Mouse (Mus musculus) megakaryocyte, adult 5-6 weeks (primary cell): ENCODE measurements around the gene Sv2c. TPM values are rescaled to one million over a fixed set of nuclear protein-coding genes. Genes with fewer than 3 reads are reported as not detected.
"Not testable (repeated sequence)": the region's sequence is repeated elsewhere in the genome, so short reads cannot be mapped to it uniquely, and the experiment has no call there.

Experiments
- ATAC-seq: 2 replicates; pipeline ENCODE4 v1.8.0; 2016; ENCODE audit warnings: mild to moderate bottlenecking, inconsistent platforms; ENCODE audit not compliant: poor library complexity, severe bottlenecking
- total RNA-seq, 2 experiments: library from RNA; stranded (forward) in 1 of 2; stranded (reverse) in 1 of 2; fragments of 153-499, 151-499 nt in 1 of 2; fragments of 221-1000, 200-1000 nt in 1 of 2; gene quantifications; 2 replicates each; pipeline versions ENCODE4 v1.2.3 to v1.2.4; 2015 to 2017

Sv2c gene
- total RNA-seq, 2 experiments from 2014 or later = not detected

DNA sequence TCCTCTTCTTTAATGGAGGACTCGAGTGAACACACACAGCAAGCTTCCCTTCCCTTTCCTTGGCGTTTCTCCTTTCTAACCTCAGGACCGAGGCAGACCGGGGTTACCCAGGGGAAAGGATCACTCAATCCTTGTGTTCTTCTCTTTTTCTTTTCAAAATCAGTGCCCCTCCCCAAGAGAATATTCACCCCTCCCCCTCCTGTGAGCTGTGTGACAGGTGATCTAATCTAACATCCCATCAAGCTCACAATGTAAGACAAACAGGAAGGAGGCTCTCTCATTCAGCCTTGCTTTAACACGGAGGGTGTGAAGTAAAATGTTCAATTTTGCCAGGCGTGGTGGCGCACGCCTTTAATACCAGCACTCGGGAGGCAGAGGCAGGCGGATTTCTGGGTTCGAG lies 158.3 kb downstream of the Sv2c start:
- no peak for ATAC-seq

DNA sequence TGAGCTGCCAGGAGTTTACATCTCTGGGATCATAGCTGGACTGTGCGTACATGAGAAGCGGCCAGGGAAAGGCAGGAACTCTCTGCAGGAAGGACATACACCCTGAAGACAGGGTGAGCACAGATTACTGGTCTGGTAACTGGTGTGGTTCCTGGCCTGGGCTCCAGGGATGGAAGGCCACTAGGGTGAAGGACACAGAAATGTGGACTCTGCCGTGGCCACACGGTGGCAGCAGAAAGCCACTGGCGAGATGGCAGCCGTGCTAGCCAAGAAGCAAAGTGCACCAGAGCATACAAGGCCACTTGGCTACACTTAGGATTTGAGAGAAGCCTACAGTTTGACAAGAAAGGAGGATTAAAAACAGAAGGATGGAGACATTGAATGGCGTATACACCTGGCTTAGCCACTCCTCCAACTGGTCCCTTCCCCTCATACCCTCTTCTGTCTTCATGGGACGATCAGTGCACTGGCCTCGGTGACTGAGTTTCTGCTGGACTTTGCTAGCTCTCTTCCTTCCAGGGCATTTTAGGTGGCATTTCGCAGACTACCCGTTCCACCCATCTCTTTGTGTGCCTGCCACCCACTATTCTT lies 158.9 kb downstream of the Sv2c start:
- ATAC-seq = peak; percentile 98

DNA sequence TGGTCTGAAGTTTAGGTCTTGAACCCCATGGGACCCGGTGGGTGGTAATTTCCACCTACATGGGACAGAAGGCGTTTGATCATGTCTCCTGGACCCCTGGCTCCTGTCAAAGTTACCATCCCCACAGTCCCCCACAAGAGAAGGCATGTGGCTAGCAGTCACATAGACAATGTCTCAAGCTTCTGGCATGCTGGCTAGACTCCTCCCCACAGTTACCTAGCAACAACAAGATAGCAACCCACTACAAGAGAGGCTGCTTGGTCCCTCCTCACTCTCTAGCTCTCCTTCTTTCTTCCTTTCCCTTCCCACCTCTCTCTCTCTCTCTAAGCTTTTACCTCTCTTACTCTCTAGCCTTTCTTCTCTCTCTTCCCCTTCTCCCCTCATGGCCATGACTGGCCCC lies 164.3 kb downstream of the Sv2c start:
- not testable (repeated sequence) for ATAC-seq

DNA sequence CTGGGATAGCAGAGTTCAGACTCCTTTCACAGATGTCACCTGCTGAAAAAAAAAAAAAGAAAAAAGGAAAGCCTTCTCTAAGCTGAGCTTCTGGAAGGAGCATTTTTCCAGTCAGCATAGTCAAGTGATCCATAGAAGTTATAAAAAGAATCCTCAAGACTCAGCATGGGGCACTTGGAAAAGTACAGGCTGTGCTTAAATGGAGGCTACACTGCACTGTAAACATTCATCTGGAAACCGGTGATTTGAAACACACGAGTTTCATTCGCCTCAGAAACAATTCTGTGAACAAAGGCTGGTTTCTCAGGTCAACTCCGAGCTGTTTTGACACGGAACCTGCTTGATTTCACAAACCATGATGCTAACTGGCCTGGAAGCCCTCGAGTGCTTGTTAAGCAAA lies 165.6 kb downstream of the Sv2c start:
- no peak for ATAC-seq

DNA sequence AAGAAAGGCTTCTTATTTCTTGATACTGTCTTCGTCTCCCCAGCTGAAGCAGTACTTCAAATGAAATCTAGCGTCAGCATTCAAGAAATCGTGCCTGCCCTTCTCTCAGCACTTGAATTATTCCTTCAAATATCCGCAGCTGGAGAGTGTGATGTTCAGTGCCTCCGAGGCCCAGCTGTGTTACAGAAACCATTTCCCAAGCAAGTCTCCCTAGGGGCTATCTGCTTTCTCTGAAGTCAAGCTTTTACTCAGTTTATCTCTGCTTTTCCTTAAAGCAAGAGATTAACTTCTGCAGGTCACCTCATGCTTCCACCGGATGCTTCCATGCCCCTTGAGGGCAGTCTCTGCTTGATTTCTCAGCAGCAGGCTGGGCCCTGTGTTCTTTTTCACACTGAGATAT lies 166.8 kb downstream of the Sv2c start:
- no peak for ATAC-seq

DNA sequence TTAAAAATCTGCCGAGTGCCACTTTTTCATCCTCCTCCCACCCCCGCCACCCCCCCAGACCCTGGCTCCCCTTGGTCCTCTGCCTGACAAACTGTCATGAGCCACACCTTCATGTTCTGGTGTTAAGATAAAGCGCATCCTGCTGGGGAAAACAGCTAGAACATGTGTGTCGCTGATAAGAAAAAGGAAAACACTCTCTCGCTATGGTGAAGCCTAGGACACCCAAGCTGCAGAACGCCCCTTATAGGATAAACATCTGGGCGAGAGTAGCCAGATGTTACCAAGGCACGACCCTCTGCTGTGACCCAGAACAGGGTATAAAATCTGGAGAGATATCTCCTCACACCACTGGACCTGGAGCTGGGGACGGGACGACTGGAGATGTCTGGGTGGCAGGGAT lies 167.2 kb downstream of the Sv2c start:
- no peak for ATAC-seq

DNA sequence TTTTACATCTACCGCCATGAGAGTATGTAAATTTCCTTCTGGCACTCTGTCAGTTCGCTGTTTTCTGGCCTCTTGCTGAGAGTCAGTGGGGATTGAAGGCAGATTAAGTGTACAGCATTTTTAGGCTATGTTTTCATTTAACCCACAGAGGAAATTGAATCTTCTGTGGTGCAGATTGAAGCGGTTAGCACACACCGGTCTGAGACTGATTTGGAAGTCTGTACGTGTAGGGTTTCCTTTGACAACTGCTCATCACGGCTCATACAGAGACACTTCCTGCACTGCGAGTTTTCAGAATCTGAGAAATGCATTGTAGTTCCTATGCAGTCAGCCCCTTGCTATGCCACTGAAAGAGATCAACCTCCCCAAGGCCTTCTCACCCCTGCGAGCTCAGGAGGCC lies 168.2 kb downstream of the Sv2c start:
- peak; percentile 13; the same call in 1 of the 2 replicates for ATAC-seq

DNA sequence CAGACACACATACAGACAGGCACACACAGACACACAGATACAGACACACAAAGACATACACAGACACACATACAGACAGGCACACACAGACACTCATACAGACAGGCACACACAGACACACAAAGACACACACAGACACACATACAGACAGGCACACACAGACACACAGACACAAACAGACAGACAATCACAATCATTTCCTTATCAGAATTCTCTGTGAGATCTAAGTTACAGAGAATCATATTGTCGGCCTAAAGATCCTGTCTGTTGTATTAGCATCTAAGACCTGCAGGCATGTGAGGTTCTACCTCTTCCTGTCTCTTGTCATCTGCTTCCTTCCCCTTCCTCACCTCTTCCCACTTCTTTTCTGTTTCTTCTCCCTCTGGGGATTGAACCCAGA lies 168.7 kb downstream of the Sv2c start:
- no peak for ATAC-seq

DNA sequence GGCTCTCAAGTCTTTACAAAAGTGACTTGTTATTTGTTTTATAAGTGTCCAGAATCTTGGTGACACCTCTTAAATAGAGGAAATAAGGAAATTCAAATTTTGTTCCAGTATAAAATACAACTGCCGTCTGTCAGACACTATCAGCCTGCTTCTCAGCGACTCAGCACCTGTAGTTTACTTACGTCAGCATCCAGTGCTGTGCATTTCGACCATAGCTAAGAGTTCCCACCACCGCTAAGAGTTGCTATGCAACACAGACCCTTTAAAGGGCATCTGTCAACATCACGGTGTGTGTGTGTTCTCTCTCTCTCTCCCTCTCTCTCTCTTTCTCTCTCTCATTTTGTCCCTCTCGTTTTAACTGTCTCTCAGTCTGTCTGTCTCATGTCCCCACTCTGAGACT lies 170.5 kb downstream of the Sv2c start:
- no peak for ATAC-seq

DNA sequence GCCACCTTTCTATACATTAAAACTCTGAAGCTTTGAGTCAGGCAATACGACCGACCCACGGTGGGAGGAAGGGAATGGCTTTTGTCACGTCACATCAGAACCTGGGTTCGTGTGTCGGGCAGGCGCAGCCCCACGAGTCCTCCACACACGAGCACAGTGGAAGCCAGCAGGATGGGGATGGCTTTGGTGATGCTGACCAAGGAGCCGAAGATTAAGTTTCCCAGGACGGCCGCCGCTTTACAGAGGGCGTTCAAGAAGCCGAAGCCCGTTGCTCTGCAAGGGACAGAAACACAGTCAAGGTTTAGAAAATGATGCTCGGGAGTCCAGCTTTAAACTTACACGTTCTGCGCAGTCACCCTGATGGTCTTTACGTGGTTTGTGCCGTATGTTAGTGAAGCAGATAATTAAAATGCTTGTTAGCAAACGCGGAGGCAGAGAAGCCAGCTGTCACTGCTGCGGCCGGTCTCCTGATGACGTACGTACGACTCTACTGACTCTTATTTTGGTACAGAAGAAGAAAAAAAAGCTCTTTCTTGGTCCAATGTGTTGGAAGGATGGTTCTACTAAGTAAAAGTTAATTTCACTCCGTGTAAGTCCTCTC lies 171.1 kb downstream of the Sv2c start:
- peak; percentile 22 for ATAC-seq

DNA sequence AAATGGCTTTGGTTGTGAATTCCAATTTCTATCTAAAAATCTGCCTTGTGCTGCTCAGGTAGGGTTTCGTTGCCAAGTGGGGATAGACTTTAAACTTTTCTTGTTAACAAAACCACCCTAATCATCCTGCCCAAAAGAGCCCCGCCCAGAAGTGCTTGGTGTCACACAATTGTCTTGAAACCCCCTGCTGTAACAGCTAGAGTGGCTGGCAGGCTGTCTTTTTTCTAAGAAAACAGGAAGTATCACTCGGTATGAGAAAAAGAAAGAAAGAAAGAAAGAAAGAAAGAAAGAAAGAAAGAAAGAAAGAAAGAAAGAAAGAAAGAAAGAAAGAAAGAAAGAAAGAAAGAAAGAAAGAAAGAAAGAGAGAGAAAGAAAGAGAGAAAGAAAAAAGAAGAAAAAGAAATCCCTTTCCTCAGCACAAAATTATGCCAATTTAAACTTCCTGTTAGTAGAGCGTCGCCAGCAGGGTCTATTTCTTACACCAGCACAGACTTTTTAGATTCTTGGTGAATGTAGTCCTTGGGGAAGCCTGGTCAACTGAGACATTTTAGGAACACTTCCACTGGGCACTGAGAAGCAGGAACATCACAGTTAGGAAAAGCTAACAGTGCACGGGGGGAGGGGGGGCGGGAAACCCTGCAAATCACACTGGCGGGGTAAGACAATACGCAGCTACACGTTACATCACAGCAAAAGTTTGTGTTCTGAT lies 171.7 kb downstream of the Sv2c start:
- peak; percentile 45 for ATAC-seq

DNA sequence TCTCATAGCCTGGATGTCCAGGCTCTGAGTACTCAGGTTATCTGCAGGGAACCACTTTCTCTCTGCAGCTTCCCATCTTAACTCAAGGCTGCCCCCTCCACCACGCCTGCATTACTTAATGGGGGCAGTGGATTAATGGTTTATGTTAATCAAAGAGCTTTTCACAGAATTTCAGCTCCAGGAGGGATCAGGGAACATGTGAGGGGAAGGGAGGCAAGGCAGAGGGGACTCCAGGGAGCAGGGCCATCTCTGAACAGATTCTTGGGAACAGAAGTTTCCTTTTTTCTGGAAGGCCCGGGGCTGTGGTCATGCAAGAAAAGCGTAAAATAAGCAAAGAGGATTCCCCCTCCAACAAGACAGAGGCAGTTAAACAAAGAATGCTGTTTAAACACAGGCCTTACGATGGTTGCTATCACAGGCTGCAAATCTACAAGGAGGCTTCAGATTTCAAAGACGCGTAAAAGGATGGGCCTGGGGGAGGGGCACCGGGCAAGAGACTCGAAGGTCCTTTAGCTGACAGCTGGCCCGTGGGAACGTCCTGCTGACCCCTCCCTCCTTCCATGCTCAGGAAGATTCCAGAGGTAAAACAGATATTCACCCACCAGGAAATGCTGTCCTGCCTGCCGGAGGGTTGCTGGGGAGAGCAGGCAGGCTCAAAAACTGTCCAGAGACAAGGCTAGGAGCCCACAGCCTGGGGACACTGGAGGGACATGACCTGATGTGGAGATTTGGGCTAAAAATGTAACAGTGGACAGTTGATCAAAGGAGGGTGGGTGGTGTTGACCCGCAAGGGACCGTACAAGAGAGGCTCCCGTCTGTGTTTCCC lies 172.5 kb downstream of the Sv2c start:
- ATAC-seq = no peak

DNA sequence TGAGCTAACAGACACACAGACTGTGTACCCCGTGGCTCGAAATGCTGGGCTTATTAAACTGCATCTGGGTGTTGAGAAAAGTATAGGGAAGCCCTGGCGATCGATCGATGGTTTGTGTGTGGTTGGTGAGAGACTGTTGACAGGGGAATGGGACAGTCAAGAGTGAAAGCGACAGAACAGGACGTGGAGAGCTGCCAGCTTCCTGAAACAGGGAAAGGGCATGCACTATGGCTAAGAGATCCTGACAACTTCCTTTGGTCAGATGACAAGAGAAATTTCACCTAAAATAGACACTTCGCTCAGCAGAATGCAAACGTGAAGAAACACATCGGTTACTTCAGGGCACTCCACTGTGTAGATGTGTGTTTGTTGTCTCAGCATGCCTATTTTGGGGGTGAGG lies 175.2 kb downstream of the Sv2c start:
- ATAC-seq = peak; percentile 27

DNA sequence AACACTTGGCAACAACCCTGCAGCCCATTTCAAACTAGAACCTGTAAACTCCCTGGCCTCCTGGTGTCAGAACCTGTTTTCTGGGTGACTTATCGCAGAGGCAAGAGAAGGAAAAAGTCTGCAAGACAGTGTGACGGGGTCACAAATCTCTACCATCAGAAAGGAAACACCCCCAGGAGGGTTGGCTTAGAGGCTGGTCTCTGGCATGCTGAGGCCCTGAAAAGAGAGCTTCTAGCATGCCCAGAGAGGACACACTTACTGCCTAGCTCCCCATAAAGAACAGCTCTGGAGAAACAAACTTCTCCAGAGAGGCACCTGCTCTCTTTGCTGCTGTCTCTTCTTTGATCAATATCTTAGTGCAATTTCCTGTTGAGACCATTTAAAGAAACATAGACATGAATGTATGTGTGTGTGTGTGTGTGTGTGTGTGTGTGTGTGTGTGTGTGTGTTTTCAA lies 176.0 kb downstream of the Sv2c start:
- ATAC-seq = no peak

DNA sequence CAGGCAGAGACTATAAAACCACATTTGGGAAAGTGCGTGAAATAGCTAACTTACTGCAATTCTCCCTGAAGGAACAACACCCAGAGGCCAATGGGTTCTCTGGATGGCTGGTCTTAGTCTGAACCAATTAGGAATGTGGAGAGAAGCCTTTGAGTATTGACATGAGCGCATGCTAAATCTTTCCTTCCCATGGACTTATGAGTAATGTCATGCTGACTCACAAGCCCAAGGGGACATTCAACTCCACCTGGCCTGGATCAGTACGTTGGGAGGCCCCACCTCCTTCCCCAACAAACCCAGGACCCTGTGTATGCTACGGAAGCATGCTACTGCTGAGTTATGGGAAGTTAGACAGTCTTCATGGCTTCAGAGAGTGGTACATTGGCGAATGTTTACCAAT lies 177.2 kb downstream of the Sv2c start:
- no peak for ATAC-seq

DNA sequence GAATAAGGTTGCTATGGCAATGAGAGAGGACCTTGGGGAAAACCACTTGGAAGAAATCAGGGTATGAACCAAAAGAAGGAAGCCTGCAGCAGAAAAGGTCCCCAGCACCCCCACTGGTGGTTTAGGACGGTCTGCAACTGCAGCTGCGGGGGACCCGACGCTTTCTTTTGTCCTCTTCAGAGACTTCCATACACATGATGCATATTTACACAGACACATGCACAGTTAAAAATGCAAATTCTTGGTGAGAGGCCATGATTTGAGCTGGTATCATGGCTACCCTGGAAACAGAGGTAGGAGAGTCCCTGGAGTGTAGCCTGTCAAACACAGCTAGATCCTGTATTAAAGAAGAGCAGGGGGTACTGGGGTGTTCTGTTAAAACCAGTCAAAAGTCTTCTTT lies 178.7 kb downstream of the Sv2c start:
- ATAC-seq = no peak

DNA sequence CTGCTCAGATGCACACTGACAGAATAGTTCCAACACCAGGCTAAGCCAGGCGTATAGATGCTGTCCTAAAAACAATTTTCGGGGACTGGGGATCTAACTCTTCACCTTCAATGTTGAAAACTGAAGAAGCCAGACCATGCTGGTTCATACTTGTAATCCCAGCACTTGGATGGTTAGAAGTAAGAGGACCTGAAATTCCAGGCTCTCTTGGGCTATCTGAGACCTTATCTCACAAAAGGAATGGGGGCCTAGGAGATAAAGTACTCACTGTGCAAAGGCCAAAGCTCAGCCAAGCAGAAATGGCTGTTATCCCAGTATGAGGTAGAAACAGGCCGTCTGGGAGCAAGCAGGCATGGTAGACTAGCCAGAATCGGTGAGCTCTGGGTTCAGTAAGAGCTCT lies 180.1 kb downstream of the Sv2c start:
- no peak for ATAC-seq

DNA sequence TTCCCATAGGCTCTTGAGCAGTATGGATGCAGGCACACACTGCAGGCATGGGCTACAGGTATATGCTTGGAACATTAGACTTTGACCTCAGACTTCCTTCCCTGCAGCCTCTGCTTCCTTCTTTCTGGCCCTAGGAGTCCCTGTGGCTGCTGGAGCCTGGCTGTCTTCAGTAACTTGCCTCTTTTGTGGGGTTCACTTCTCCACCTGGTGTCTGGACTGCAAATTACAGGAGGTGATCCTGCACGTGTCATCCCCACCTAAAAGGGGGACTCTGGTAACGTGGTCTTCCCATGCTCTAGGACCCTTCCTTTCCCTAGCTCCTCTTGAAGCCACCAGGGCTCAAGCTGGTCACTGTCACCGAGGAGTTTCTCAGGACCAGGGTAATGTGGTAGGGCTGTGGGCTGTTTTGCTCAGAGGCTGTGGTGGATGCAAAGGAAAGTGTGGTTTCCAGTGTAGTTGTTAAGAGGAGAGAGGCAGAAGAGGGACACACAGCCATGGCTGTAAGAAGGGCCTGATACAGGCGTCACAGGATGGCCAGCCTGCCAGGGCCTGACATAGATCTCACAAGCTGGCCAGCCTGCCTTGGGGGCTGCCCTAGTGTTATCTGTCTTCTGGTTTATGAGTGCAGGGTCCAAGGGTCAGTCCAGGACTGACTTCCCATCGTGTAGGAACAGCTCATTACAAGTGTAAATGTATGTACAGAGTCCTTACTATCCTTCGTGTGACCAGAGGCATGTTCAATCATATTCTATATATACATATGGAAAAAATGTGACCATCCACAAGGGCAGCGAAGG lies 181.1 kb downstream of the Sv2c start:
- peak; percentile 83 for ATAC-seq

DNA sequence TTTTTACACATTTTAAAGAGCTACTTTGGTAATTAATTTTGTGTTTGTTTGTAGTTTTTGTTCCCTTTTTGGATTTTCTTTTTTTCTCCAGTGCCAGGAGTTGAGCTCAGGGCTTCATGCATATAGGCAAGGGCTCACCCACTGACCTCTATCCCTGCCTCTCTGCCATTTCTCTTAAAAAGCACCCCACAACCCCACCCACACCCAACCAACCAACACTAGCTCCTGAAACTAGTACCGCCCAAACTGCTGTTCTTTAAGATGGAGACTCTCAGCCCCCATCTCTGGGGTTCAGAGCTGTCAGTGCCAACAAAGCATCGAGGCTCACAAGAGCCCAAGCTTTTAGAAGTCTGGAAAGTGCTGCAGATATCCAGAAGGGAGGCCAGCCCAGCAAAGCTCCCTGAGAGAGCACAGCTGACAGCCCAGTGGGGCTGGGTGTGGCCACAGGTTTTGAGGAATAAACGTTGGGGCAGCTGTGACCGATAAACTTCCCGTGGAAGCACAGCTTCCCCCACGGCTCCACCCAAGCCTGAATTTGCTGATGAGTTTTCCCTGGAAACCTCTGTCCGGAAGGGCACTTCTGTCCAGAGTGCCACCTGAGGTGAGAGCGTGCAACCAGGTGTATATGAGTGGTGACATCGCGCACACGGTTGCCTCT lies 181.8 kb downstream of the Sv2c start:
- peak; percentile 40 for ATAC-seq

DNA sequence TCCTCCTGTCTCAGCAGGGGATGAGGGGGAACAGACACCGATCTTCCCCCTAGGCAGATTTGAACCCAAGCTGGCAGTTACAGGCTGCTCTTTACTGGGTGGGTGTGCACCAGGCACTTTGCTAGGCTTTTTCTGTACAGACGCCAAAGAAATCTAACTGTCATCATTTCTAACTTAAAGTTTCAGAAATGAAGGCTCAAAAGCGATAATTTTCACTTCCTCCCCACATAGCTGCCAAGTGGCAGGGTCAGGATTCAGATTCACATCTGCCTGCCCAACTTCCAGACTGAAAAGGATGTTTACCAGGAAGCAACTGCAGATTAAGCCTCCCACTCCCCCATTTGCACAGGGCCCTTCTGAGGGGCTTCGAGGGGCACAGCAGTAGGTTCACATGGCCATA lies 183.0 kb downstream of the Sv2c start:
- ATAC-seq = no peak
